Mouse (Mus musculus): ENCODE results near the gene Nsmce4a.
"Not testable (repeated sequence)": the region's sequence is repeated elsewhere in the genome, so short reads cannot be mapped to it uniquely, and the experiment has no call there.

The Nsmce4a gene

DNA sequence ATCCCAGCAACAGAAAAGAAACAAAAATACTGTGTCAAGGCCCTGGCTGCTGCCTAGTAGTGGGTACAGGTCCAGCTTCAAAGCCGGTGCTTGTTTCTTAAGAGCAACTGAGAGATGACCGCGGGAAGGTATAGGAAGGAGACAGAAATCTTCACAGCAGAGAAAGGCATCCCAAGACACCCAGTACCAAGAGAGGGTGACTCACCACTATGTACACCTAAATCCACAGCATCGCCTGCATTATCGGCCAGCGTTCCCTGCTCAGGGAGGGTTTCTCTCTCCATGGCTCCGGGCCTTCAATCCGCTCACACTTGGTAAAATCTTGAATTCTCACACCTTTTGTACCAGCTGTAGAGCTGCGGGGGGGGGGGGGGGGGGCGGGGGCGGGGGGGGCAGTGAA, at the start of gene Nsmce4a:
TSS of gene Nsmce4a (minus strand) at position 298 of the 400 bp plus-strand sequence.
- no peak for DNase-seq (ENCODE audit: low read depth, low spot score)

DNA sequence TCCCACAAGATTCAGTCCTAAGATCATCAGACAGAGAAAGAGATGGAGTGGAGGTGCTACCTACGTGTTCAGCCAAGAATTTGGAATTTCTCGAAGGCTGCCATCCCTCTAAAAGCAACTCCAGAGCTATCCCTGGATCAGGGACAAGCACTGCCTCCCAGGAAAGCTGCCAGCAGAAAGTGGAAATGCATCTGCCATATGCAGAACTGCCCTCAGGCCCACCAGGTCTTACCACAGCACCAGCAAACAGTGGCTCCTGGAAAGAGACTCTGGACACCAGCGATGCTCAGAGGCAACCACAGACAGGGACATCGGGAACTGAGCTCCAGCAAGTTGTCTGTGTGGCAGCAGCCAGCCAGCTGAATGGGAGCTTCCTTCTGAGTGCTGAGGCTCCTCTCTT, 49.4 kb upstream of the Nsmce4a start:
- no peak for DNase-seq (ENCODE audit: low read depth, low spot score)

DNA sequence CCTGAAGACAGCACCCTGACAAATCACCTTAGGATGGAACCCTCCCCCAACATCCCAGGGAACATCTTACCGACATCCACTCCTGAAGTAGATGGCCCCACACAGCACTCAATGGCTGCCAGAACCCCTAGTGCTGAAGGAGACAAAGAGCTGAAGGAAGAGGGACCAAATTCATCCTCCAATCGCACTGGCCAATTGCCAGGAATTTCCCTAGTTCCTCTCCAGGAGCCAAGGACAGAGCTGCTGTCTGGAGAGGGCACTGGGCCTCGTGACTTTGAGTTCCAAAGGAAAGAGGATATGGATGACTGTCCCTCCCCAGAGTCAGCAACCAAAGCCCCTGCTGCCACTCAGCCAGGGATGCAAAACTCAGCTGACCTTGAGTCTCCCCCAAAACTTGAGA, 49.0 kb upstream of the Nsmce4a start:
- DNase-seq (ENCODE audit: low read depth, low spot score): no peak

DNA sequence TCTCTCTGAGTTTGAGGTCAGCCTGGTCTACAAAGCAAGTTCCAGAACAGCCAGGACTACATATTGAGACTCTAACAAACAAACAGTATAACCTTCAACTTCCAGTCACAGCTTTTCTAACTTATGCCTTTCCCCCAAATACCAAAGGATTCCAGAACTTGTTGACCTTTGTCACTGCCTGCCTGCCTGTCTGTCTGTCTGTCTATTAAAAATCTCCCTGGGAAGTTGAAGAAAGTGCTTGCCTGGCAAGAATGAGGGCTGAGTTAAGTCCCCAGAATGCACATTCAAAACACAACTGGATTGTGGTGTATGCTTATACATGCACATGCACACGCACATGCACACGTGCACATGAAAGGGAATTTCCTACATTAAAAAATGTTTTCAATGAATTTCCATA, 48.1 kb upstream of the Nsmce4a start:
- no peak for DNase-seq (ENCODE audit: low read depth, low spot score)

DNA sequence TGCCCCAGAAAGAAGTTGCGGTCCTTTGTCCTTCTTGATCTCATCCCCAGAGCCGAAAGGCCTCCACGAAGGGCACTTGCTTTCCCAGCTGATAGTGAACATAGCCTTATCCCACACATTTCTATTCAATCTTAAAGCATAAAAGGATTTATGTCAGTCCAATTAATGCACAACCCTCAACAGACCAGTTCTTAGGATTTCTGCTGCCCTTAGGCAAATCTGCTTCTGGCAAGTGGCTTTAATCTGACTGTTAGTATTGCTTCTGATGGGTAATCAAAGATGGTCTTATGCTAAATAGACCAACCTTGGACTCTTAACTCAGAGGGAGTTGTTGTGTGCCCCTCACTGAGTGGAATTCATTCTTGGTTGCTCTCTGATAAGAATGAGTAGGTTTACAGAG, 44.7 kb upstream of the Nsmce4a start:
- DNase-seq (ENCODE audit: low read depth, low spot score): no peak

DNA sequence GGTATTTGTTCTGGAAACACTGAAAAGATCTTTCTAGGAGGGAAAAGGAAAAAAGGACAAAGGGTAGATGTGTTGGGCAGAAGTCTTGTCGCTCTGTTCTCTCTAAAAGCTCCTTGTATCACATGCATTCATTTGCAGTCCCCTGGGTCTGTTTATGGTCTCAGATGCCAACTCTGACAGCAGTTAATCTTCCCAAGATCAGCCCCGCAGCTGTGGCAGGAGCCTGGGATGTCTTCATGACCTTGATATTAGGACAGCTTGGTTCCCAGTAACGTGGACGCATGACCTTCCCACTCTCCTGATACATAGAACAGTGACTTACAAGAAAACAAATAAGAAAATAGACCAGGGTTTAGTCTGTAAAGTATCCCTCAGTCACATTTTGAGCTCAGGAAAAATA, 41.1 kb upstream of the Nsmce4a start:
- no peak for DNase-seq (ENCODE audit: low read depth, low spot score)

DNA sequence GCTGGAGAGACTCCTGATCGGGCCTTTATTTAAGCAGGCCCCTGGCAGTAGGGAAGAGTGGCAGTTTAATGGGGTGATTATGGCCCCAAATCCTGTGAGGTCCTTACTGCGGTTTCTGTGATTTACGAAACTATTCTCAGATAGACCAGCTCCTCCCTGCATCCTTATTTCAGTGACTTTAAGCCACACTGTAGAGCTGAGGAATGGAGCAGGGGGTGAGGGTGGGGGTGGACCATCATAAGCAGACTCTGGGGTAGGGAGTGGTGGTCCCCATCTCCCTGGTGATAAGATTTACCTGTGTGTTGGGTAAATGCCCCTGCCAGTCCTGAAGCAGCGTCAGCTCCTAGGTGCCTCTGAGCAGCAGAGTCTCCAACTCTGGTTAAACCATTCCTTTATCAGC, 34.0 kb upstream of the Nsmce4a start:
- DNase-seq (ENCODE audit: low read depth, low spot score): no peak

DNA sequence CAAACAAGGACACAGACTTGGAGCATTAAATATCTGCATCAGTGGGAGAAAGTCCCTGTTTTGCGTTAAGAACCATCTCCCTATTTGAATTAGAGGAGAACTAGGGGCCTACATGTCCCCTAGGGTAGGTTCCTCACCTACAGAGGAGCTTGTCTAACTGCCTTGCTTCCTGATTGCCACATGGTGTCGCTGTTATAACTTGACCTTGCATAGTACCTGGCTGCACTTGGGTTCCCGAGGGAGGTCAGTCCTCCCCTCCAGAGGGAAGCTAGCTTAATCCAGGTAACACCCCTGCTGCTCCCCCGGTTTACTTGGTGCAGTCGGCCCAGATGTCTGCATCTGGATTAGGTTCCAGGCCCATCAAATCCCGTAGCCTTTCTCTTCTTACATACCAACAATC, 32.2 kb upstream of the Nsmce4a start:
- peak; percentile 45 for DNase-seq (ENCODE audit: low read depth, low spot score)

DNA sequence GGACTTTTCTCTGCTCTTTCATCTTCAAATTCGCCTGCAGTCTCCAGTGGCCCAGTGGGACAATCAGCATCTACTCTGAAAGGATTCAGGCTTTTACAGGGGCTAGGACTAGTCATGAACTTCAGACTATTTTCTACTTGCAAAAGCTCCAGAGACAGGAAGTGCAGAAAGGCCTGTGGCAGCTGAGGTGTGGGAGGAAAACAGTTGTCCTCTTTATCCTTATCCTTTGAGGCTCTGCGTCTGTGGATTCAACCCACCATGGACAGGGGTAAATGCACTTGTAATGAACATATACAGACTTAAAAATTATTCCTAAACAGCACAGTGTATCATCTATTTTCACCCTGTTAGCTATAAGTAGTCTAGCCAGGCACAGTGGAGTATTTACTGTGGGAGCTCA, 31.5 kb upstream of the Nsmce4a start:
- no peak for DNase-seq (ENCODE audit: low read depth, low spot score)

DNA sequence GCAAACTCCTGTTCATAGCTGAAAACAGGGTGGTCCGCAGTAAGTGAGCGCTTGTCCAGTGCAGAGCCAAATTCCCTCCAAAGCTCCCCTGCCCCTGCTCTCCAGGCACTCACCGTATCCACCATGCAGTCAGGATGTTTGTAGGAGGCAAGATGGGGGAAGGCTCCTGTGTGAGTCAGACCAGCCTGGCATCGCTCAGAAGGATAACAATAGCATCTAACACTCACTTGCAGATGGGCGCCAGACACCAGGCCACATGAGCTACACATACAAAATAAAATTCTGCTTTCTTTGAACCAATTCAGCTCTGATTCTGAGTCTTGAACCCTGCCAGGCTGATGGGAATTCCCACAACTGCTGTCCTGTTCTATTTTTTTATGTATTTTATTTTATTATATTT, 30.6 kb upstream of the Nsmce4a start:
- DNase-seq (ENCODE audit: low read depth, low spot score): no peak

DNA sequence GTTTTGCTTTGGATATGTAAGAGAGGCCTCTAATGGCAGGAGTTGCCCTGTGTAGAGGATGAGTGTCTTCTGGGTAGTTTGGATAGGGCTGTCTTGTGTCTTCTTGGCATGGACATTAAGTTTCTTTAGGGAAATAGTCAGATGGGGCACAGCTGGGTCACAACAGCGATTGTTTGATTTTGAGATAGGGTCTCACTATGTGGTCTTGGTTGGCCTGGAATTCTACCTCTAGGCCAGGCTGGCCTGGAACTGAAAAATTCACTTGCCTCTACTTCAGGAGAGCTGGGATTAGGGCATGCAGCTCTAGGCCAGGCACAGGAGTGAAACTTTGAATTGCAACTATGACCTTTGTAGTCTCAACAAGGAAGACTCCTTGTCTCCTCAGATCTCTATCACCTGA, 29.9 kb upstream of the Nsmce4a start:
- DNase-seq (ENCODE audit: low read depth, low spot score): no peak

DNA sequence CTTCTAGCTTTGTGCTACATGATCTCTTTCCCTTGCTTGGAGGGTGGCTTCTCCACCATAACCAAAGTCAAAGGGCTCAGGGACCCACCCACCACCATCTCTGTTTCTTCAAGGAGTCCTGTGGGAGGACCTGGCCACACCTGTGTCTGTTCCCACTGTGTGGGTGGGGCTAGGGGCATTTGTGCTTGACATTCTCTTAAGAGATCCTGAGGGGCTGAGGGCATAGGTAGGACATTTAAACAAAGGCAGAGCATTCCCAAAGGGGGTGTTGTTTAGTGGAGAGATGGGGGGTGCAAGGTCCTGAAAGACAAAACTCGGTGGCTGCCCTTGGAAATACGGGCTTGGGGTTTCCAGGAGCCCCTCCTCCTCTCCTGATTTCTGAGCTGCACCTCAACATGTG, 27.6 kb upstream of the Nsmce4a start:
- DNase-seq (ENCODE audit: low read depth, low spot score): no peak

DNA sequence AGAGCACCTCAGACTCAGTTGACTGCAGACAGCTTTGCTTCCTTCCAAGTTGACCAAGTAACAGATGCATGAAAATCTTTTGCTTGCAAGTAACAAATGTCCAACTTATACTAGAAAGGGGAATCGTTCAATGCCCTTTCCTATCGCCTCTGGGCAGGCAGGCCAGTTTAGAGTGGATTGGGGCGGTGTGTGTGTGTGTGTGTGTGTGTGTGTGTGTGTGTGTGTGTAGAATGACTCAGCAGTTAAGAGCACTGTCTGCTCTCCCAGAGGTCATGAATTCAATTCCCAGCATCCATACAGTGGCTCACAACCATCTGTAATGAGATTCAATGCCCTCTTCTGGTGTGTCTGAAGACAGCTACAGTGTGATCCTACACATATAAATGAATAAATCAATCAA, 27.2 kb upstream of the Nsmce4a start:
- no peak for DNase-seq (ENCODE audit: low read depth, low spot score)

DNA sequence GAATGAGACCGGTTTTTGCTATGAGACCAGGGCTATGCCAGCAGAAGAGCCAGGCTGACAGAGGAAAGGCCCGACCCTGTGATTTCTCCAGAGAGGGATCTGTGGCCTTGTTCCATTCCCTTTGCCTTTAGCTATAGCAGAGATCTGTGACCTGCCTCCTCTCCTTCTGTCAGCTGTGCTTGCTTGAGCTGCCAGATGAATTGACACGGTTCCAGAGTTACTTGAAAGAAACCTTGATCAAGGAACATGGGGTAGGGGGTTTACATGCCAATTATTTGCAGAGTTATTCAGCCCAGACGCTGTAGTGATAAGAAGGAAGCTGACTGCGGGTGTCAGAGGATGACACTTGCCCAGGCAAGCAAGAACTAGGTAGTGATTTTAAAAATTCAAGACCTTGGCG, 24.6 kb upstream of the Nsmce4a start:
- no peak for DNase-seq (ENCODE audit: low read depth, low spot score)

DNA sequence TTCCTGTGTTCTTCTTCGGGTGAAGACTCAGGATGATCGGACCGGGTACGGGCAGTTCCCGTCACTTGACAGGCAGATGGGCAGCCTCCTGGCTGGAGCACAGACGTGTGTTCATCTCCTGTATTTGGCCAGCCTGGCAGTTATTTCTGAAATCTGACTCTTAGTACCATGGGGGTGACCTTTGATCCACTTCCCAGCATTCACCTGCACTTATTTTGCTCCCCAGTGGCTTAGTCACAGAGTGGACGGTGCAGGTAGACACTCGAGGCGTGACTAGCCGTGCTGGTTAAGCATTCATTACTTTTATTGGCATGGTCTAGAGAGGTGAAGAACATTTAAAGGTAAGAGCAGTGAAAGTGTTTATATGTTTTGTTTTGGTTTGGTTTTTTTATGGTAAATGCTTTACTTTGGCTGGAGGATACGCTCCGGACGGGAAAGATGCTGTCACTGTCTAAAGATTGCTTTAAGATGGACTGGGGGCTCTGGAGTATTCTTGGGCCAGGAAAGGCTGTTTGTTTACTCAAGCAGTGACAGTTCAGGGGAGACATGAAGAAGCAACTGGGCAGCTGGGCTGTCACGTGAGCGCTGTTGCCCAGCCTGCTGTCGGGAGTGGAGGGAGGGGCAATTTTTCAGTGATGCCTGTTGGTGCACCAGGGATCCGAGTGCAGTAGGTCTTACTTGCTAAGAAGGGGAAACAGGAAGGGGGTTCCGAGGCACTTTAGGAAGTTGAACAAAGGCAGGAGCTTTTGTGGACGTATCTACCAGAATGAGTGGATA, 23.3 kb upstream of the Nsmce4a start:
- DNase-seq (ENCODE audit: low read depth, low spot score): not testable (repeated sequence)

DNA sequence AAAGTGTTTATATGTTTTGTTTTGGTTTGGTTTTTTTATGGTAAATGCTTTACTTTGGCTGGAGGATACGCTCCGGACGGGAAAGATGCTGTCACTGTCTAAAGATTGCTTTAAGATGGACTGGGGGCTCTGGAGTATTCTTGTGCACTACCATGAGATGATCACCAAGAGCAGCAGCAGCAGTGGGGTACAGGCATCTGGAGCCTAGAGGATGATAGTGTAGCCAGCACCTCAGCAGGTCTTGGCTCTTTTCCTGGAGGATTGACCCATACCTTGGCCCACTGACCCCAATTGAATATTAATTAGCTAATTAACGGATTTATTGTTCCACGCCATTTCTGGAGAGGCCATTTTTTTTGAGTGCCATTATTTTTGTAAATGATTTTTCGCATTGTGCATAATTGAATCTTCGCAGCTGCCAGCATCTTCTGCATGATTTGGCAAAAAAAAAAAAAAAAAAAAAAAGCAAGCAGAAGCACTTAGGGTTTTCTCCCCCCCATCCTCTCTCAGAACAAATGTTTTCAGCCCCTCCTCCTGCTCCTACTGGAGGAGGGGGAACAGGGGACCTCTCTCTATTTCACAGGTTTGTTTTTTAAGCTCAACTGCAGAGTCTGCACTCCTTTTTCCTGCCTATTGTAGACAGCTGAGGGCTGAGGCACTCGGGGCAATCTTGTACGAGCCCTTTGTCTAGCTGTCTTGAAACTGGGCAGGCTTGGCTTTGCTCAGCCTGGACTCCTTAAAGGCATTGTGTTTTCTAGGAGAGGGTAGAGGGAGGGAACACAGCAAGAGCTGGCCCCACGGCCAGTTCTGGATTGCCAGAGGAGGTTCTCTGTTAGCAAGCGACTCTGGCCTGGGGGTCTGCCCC, 20.7 kb upstream of the Nsmce4a start:
- DNase-seq (ENCODE audit: low read depth, low spot score): not testable (repeated sequence)

DNA sequence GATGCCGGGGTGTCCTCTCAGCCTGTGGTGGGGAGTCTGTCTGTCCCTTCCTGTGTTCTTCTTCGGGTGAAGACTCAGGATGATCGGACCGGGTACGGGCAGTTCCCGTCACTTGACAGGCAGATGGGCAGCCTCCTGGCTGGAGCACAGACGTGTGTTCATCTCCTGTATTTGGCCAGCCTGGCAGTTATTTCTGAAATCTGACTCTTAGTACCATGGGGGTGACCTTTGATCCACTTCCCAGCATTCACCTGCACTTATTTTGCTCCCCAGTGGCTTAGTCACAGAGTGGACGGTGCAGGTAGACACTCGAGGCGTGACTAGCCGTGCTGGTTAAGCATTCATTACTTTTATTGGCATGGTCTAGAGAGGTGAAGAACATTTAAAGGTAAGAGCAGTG, 20.1 kb upstream of the Nsmce4a start:
- not testable (repeated sequence) for DNase-seq (ENCODE audit: low read depth, low spot score)

DNA sequence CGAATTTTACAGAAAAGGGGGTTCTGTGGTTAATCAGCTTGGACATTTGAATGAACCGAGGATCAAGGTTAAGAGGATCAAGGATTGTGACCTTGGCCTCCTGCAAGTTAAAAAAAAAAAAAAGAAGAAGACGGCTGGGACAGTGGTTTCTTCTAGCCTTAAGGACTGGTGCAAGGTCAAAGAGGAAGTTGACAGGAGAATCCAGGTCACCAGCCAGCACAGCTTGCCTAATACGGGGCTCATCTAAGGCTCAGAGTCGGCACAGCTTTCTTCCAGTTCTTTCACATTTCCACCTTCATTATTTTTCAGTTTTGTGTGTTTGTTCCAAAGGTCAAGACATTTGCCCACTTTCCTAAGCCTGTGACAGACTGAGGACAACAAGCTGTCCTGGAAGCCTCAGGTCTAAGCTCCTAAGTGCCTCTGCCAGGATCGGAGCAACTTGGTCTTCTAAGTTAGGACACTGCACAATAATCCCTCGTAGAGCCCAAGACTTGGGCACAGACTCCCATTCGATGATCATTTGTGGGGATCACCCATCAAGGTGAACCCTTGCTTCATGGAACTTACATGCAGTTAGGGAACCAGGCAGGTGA, 18.0 kb upstream of the Nsmce4a start:
- no peak for DNase-seq (ENCODE audit: low read depth, low spot score)

DNA sequence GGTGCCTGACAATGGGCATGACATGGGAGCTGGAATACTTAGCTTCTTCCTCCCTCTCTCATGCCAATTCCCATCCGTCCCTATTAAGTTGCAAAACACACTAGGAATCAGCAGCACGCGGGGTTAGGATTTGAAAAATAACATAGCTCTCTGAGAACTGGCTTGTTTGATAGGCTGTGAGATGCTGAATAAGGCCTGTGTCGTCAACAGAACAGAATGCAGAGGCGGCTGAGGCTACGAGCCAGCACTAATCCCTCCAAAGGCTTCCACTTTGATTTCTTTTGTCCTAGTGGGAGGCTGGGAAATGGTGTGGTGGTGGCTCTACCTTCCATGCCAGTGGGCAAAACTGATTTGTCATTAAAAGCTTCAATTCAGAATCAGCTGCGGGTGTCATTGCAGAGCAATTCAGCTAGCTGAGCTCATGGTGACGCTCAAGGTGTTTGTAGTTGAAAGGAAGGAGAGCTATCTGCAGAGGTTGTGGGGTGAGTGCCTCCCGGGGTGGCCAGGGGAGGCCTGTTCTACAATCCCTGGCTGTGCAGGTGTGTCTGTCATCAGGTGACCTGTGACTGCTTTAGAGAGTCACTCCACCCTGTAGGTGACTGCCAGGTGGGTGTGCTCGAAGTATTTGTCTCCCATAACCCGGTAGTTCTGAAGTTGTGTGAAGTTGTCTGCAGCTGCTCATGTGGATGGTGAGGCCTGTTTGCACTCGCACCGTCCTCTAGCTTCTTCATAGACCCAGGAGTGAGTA, 17.3 kb upstream of the Nsmce4a start:
- no peak for DNase-seq (ENCODE audit: low read depth, low spot score)

DNA sequence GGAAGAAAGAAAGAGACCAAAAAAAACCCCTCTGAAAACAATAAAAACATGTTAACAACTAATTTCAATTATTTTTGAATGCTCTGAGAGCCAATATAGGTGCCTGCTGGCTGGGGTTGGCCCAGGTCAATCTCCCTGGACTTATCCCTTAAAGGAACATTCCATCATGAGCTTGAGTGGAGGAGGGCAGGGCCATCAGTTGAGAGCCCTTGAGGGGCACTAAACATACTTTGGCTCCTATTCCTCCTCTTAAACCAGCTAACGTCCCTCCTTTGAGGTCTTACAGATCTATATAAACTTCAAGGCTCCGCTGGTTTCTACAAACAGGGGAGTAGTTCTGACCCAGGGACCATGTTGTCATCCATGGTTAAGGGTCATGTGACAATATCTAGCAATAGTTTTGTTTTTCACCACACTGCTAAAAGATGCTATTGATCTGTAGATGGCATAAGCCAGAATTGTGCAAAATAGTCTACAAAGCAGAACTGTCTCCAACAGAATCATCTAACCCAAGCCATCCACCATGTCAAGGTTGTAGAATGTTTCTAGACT, 13.7 kb upstream of the Nsmce4a start:
- DNase-seq (ENCODE audit: low read depth, low spot score): no peak

DNA sequence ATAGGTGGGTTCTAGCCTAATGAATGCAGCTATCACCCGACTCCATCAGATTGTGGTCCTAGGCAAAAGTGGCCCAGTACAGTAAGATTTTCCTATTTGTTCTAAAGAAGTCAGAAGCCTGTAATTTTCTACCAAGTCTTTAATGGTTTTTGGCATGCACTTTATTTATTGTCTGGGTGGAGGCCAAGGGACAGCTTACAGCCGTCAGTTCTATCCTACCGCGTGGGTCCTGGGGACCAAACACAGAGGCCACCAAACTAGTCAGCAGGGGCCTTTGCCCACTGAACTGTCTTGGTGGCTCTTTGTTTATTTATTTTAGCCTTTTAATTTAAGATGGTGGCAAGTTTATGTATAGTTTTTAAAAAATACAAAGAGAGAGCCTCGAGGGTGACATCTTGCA, 5.7 kb upstream of the Nsmce4a start:
- DNase-seq (ENCODE audit: low read depth, low spot score): no peak

DNA sequence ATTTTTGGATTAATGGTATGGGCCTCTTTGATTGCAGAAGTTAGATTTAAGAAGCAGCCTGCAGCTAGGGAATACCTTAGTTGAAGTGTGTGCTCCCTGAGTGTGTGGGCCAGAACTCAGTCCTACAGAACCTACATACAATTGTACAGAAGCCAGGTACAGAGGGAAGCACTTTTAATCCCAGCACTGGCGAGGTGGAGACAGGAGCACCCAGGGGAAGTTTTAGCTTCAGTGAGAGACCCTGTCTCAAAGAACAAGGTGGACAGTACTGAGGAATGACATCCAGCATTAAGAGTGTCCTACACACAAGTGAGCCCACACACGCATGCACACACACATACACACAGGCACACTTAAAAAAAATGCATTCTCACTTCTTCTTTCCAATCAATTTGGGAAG, 5.1 kb upstream of the Nsmce4a start:
- no peak for DNase-seq (ENCODE audit: low read depth, low spot score)

Data from retina, adult 2 months (tissue).